Mouse (Mus musculus): Measurements from ENCODE around the gene Tubb4b.

- no peak for TF ChIP-seq EP300 (IDR thresholded peaks at IDR 0.05; ENCODE audit: low read depth)
- TF ChIP-seq CTCF (IDR thresholded peaks at IDR 0.05; ENCODE audit: low read depth), result no peak
Measured at GRCm38 (mm10) chr2:25227406-25227805, 2.9 kb upstream of the Tubb4b start.

Measured in heart, postnatal 0 days (tissue).